Mouse (Mus musculus) kidney, adult 8-10 months (tissue): ENCODE data around the gene Col11a2.

Experiments
- DNase-seq, 2 experiments: peaks; one replicate each; pipeline ENCODE4 v3.0.0; 2022

Gene Col11a2

DNA sequence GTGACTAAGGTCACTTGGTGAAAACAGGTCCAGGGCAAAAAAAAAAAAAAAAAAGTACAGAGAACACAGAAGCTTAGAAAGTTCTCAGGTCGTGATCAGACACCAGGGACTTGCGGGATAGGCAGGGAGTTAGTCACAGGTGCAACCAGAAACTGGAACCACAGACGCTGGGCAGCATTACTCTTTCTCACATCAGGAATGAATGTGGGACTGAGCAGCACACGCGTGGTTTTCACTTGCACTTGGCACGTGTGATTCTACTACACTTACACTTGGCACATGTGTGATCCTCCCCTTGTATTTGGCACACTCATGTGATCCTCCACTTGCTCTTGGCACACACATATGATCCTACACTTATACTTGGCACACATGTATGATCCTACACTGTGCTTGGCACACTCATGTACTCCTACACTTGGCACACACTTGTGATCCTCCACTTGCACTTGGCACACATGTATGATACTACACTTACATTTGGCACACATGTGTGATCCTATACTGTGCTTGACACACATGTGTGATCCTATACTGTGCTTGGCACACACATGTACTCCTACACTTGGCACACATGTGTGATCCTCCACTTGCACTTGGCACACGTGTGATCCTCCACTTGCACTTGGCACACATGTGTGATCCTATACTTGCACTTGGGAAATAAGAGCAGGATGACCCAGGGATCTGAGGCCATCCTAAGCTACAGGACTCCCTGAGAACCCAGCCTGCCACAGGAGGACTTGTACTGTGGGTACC, 68.1 kb downstream of the Col11a2 start:
- DNase-seq = no peak

DNA sequence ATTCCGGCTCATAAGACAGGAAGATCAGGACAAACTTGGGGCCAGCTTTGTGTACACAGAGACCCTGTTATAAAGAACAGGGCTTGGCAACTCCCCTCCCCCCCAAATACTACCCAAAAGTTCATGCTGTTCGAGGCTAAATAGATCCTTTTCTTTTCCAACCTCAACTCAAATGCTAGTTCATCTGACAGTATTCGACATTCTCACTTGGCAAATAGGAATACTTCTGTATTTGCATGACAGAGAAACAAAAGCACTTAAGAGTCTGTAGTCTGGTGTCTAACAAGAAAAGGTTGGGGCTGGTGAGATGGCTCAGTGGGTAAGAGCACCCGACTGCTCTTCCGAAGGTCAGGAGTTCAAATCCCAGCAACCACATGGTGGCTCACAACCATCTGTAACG, 69.2 kb downstream of the Col11a2 start:
- DNase-seq = no peak

- no peak for DNase-seq
These were observed 70.0 kb downstream of the Col11a2 start for GRCm38 (mm10) chr17:34109038-34109805.

GRCm38 (mm10) chr17:34109806-34110195, 70.6 kb downstream of the Col11a2 start:
- DNase-seq = no peak

DNA sequence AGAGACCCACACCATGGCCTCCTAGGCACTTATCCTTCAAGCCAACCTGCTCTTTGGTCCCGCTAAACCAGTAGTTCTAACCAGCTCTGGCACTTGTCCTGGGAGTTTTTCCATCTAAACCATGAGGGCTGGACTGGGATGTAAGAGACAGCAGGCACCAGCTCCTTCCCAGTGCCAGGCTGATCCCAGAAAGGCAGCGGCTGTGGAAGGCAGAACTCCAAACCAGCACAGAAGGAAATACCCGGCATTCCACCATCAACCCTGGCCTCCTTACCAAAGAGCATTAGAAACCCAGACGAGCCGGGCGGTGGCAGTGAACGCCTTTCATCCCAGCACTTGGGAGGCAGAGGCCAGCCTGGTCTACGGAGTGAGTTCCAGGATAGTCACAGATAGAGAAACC, 71.1 kb downstream of the Col11a2 start:
- DNase-seq = no peak

DNA sequence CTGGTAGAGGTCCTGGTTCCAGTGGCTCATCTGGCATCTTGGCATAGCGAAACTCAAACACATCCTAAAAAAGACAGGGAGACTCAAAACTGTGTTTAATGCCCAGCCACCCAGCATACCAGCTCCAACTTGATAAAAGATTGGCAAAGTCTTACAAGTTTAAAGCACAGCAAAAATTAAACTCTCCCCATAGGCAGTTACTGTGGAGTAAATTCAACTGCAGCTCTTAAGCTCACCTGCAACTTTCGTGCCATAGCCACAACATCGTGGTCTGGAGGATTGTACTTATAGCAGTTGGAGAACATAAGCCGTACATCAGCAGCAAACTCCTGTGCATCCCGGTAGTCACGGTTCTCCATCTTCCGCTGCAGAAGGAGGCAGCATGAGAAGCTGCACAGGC, 74.9 kb downstream of the Col11a2 start:
- DNase-seq = no peak
